Mouse (Mus musculus) liver, postnatal 0 days (tissue): ENCODE results near the gene Flvcr2. TPM values are rescaled to one million over a fixed set of nuclear protein-coding genes. Genes with fewer than 3 reads are reported as not detected.
A peak's percentile ranks its signal among the peaks of the same experiment; 100 is the strongest.

Source experiments
- ATAC-seq: fragments of 200-750 bp; cut with Nextera tagmentation; 2 replicates; pipeline ENCODE4 v1.8.0; 2017; ENCODE audit warnings: mild to moderate bottlenecking, moderate library complexity
- DNase-seq: peaks from one replicate; pipeline ENCODE4 v3.0.0-alpha.2; 2016
- H3K27ac ChIP-seq: fragments of 300-500 bp; sonication (generic); 2 replicates; pipeline ENCODE4 v1.5.1; 2014; ENCODE audit warnings: antibody characterized with exemption, moderate library complexity, mild to moderate bottlenecking, low read depth
- H3K27me3 ChIP-seq: fragments of 300-500 bp; sonication (generic); 2 replicates; pipeline ENCODE4 v1.6.1; 2014; ENCODE audit warnings: low read length, control low read depth, mixed read lengths; ENCODE audit not compliant: insufficient read depth
- H3K36me3 ChIP-seq: fragments of 300-500 bp; sonication (generic); replicated peaks from 2 replicates; pipeline ENCODE4 v1.6.1; 2014; ENCODE audit warnings: mild to moderate bottlenecking, control low read depth, low read length, moderate library complexity, mixed read lengths; ENCODE audit not compliant: insufficient read depth
- H3K4me1 ChIP-seq: fragments of 300-500 bp; sonication (generic); 2 replicates; pipeline ENCODE4 v1.6.1; 2014; ENCODE audit warnings: antibody characterized with exemption, mild to moderate bottlenecking, control low read depth; ENCODE audit not compliant: insufficient read depth
- H3K4me2 ChIP-seq: fragments of 300-500 bp; sonication (generic); 2 replicates; pipeline ENCODE4 v1.6.1; 2014; ENCODE audit warnings: low read depth, mild to moderate bottlenecking, low read length, moderate library complexity, mixed read lengths
- H3K4me3 ChIP-seq: fragments of 300-500 bp; sonication (generic); 2 replicates; pipeline ENCODE4 v1.5.1; 2014; ENCODE audit warnings: low read depth, low read length
- H3K9ac ChIP-seq: fragments of 300-500 bp; sonication (generic); replicated peaks from 2 replicates; pipeline ENCODE4 v1.6.1; 2014; ENCODE audit warnings: mild to moderate bottlenecking, moderate library complexity
- H3K9me3 ChIP-seq: fragments of 300-500 bp; sonication (generic); 2 replicates; pipeline ENCODE4 v1.6.1; 2016; ENCODE audit warnings: mild to moderate bottlenecking, control low read depth, low read length, mixed read lengths
- CTCF ChIP-seq: sonication (generic); IDR thresholded peaks from 2 replicates; pipeline ENCODE4 v1.5.1; 2016; ENCODE audit warnings: antibody characterized with exemption, low read depth
- EP300 ChIP-seq: IDR thresholded peaks from 2 replicates; pipeline ENCODE4 v1.6.1; 2016; ENCODE audit warnings: antibody characterized with exemption, low read depth, mild to moderate bottlenecking
- WGBS: fragments of 180-500 bp; shearing (Covaris S2); extraction: QIAGEN DNeasy Blood & Tissue Kit; methylation state at CpG from one replicate; pipeline ENCODE4 v1.1.7; 2014; ENCODE audit not compliant: insufficient replicate concordance; 5-methylcytosine and 5-hydroxymethylcytosine counted together
- polyA plus RNA-seq: library from polyadenylated mRNA; unstranded; fragments of >200 nt; fragmentation: Nextera tagmentation; extraction: Ambion mirVana; gene quantifications from 2 replicates; pipeline ENCODE4 v1.2.1, GENCODE M21; 2015

Flvcr2 gene
- polyA plus RNA-seq, 1 experiment from 2014 or later = 5.9 TPM

DNA sequence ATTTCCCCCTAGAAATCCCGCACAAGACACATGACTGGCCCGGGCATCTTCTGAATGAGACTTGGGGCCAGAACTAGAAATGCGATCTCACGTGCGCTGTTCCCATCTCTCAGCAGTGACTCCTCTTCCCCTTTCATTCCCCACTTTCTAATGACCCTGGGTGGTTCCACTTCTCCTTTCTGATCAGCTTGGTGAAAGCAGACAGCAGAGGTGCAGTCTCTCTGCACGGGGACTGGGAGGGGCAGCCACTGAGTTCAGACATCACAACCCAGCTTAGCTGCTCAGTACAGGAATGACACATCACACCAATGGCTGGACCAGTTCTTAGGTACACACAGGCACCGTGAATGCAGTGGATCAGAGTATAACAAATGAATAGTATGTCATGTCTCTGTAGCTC lies 35.6 kb upstream of the Flvcr2 start:
- Histone ChIP-seq H3K9me3 (no peaks in the 10 kb centered on the region), H3K4me1 (peaks cover 6% of the 10 kb centered on the region; the same call in 1 of the 2 replicates), H3K36me3 (no peaks in the 10 kb centered on the region), H3K4me3 (no peak overlapping the region), H3K27me3 (no peaks in the 10 kb centered on the region), H3K27ac (no peak overlapping the region), H3K9ac (no peak overlapping the region), H3K4me2 (no peak overlapping the region)
- 44% methylated on average over 7 of the region's 7 CpGs for WGBS
- DNase-seq = no peak
- ATAC-seq = peak; percentile 23; the same call in 1 of the 2 replicates
- TF ChIP-seq EP300 = no peak
- TF ChIP-seq CTCF = no peak

DNA sequence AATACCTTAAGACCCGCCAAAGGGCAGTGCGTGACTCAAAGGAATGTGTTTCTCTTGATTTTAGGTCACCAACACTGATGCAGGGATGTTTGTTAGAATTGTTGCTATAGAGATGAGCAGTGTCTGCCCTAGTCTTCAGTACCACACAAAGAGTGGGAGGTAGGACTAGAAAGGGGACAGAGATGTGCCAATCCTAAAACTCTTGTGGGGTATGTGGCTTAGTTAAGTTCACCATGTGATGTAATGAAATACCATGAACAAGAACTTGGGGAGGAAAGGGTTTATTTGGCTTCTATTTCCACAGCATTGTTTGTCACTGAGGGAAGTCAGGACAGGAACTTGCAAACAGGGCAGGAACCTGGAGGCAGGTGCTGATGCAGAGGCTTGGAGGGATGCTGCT lies 33.8 kb upstream of the Flvcr2 start:
- no peaks in the 10 kb centered on the region for H3K9me3 ChIP-seq
- H3K36me3 ChIP-seq = no peaks in the 10 kb centered on the region
- H3K4me2 ChIP-seq = no peak overlapping the region
- no peak overlapping the region for H3K4me3 ChIP-seq
- no peaks in the 10 kb centered on the region for H3K27me3 ChIP-seq
- DNase-seq = no peak
- ATAC-seq = no peak
- no peaks in the 10 kb centered on the region; the same call in 1 of the 2 replicates for H3K4me1 ChIP-seq
- no peak for TF ChIP-seq CTCF
- TF ChIP-seq EP300 = no peak
- no peak overlapping the region for H3K27ac ChIP-seq
- no peak overlapping the region for H3K9ac ChIP-seq
- WGBS = 84% methylated on average over 2 of the region's 2 CpGs

GRCm38 (mm10) chr12:85714126-85714525 lies 32.2 kb upstream of the Flvcr2 start:
- H3K27ac ChIP-seq = no peak overlapping the region
- no peak overlapping the region for H3K9ac ChIP-seq
- no peaks in the 10 kb centered on the region for H3K36me3 ChIP-seq
- H3K27me3 ChIP-seq = no peaks in the 10 kb centered on the region
- H3K4me1 ChIP-seq = no peaks in the 10 kb centered on the region; the same call in 1 of the 2 replicates
- TF ChIP-seq CTCF = no peak
- TF ChIP-seq EP300 = no peak
- DNase-seq (no peak), ATAC-seq (no peak)
- H3K4me3 ChIP-seq = no peak overlapping the region
- no peak overlapping the region for H3K4me2 ChIP-seq
- no peaks in the 10 kb centered on the region for H3K9me3 ChIP-seq
- 77% methylated on average over 5 of the region's 5 CpGs for WGBS

GRCm38 (mm10) chr12:85725306-85725705 lies 21.0 kb upstream of the Flvcr2 start:
- no peak overlapping the region for H3K27ac ChIP-seq
- TF ChIP-seq EP300 (no peak), CTCF (no peak)
- no peak for ATAC-seq
- H3K4me2 ChIP-seq = no peak overlapping the region
- H3K9ac ChIP-seq = no peak overlapping the region
- 52% methylated on average over 4 of the region's 4 CpGs for WGBS
- no peak for DNase-seq
- no peaks in the 10 kb centered on the region for H3K9me3 ChIP-seq
- no peaks in the 10 kb centered on the region for H3K27me3 ChIP-seq
- H3K4me3 ChIP-seq = no peak overlapping the region
- no peaks in the 10 kb centered on the region for H3K4me1 ChIP-seq
- no peaks in the 10 kb centered on the region for H3K36me3 ChIP-seq

DNA sequence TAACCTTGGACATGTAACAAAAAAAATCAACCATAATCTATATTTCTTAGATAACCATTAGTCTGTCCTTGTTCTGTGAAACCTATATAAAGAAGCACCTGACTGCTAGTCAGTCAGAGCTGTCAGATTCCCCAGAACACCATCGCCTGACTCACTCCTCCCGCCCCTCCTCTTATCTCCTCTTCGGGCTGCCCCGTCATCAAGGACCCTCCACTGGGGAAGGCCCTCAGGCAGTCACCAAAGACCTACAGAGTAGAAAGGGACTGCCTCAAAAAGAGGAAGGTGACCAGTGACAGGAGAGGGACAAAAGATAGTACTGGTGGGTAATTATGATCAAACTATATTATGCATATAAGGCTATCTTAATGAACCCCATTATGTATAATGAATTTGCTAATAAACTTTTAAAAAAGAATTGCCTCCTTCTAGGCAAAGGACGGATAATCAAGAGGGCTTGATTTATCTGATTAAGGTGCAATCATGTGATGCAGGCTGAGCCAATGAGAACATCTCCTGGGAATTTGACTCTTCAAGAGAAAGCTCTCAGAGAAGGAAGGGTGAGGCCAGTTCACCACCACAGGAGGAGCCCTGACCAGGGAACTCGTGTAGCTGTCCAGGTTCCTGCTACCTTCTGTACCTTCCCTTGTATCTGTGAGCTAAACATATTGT lies 19.5 kb upstream of the Flvcr2 start:
- no peaks in the 10 kb centered on the region for H3K27me3 ChIP-seq
- WGBS = 46% methylated on average over 6 of the region's 6 CpGs
- H3K4me1 ChIP-seq = no peaks in the 10 kb centered on the region
- H3K27ac ChIP-seq = no peak overlapping the region
- H3K4me2 ChIP-seq = no peak overlapping the region
- ATAC-seq (no peak), DNase-seq (no peak)
- no peaks in the 10 kb centered on the region for H3K9me3 ChIP-seq
- H3K9ac ChIP-seq = no peak overlapping the region
- no peaks in the 10 kb centered on the region for H3K36me3 ChIP-seq
- TF ChIP-seq CTCF (no peak), EP300 (no peak)
- no peak overlapping the region for H3K4me3 ChIP-seq

- Histone ChIP-seq H3K9me3 (no peaks in the 10 kb centered on the region), H3K4me1 (no peaks in the 10 kb centered on the region), H3K27ac (no peak overlapping the region), H3K9ac (no peak overlapping the region), H3K4me3 (no peak overlapping the region), H3K27me3 (no peaks in the 10 kb centered on the region), H3K4me2 (no peak overlapping the region), H3K36me3 (no peaks in the 10 kb centered on the region)
- DNase-seq (no peak), ATAC-seq (no peak)
- 77% methylated on average over 7 of the region's 7 CpGs for WGBS
- no peak for TF ChIP-seq CTCF
- TF ChIP-seq EP300 = no peak
These were observed 18.2 kb upstream of the Flvcr2 start for GRCm38 (mm10) chr12:85728181-85728580.
